Mouse (Mus musculus) CD4-positive naive resting alpha-beta T cell, adult 76 days (primary cell): ENCODE data around the gene Lhx1. TPM values are rescaled to one million over a fixed set of nuclear protein-coding genes. Genes with fewer than 3 reads are reported as not detected.

Source experiments
- total RNA-seq: library from RNA; stranded (reverse); gene quantifications from one replicate; pipeline ENCODE4 v1.2.4, GENCODE M21; 2023

The Lhx1 gene
- total RNA-seq = not detected

DNA sequence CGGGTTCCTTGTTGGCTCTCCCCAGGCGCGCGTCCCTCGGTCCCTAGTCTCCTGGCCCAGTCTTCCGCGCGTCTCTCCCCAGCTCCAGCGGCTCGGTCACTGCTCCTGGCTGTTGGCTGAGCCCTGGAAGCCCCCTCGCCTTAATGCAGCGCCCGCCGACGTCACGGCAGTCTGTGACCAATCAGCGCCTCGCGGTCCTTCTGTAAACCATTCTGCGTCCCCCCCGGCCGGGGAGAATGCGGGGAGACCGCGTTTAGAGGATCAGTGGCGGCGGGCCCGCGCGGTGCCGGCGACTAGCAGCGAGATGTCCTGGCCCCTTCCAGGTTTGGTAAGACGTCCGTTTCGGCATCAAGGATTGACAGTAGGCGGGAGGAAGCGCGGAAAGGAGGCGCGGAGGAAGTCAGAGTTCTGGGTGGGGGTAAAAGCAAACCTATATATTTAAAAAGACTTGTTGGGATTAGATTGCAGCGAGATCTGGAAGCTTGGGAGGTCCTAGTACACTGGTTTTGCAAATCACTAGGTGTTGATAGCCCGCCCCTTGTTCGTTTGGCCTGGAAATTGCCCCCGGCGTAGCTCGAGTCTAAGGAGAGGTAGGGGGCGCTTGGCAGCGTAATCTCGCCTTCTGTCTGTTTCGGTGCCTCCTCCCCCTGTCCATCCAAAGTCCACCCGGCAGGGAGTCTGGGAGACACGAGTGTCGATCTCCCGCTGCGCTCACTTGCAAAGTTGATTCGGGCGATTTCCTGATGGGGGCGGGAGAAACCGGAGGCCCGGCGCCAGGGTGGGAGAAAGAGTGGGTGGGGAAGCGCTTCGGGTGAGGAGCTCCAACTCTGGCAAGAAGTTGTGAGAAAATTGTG, at the start of gene Lhx1:
TSS of gene Lhx1 (minus strand) at position 115 of the 854 bp plus-strand sequence.

DNA sequence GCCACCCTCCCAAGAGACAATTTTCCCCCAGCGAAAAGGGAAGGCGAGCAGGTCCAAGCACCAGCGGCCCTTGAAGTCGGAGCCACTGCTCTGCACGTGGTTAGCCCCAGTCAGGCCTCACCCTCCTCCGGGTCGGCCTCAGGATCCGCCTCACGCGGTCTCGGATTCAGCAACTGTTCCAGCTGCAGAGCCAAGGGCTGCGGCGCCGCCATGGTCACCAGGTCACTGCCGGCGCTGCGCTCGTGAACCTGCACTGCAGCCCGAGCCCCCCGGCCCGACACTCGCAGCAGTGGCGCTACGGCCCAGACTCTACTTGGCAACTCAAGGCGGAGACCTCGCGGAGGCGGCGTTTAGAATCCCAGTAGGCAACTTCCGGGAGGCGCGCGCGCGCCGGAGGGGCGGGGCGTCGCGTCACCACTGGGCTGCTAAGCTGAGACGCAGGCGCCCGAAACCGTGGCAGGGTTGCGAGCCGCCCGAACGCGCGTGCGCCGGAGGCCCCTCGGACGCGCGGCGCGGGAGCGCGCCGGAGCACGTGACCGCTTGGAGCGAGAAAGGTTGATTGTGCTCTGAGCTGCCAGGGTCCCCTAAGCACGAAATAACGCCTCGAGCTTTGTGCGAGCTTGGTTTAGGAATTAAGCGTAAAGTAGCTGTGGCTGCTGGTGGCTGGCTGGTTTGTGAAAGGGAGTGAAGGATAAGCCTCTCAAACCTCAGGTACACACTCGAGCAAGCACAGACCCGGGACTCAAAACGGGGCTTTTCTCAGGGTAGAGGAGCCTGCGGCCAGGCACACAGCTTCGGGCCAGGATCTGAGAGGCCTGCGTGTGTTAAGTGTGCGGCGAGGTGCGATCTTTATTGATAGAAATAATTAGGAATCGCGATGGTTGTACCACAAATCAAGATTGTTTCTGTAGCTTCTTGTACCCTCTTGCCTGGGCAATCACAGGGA, 11.9 kb downstream of the Lhx1 start, which contains the start of gene Aatf:
TSS of gene Aatf (minus strand) at position 352 of the 946 bp plus-strand sequence.

Other genes starting within 250 kb of the Lhx1 start
- 43.1 TPM for gene Aatf, start 12.0 kb downstream of the Lhx1 start, total RNA-seq